Mouse (Mus musculus) gastrocnemius, postnatal 14 days (tissue): Measurements from ENCODE around the gene Kmt2c. TPM values are rescaled to one million over a fixed set of nuclear protein-coding genes. Genes with fewer than 3 reads are reported as not detected.
"Not testable (repeated sequence)": the region's sequence is repeated elsewhere in the genome, so short reads cannot be mapped to it uniquely, and the experiment has no call there.

Experiments used
- DNase-seq: peaks from one replicate; pipeline ENCODE4 v3.0.0; 2021; ENCODE audit warnings: mixed read lengths
- intact Hi-C: fragments of 180-260 bp; cut with DNase I; formaldehyde crosslinking; loops from one replicate; pipeline ENCODE4 v1.15.1; 2025; ENCODE audit warnings: low total_unique reads
- total RNA-seq, 2 experiments: library from RNA; stranded (reverse); gene quantifications; 2 replicates each; pipeline ENCODE4 v1.2.3; 2021

The Kmt2c gene
- total RNA-seq, 2 experiments from 2014 or later, result 24.9 to 27.6 TPM

- intact Hi-C loops, result no loop called here
- DNase-seq, result no peak
Observed at GRCm38 (mm10) chr5:25252825-25253544, 245.6 kb downstream of the Kmt2c start.

GRCm38 (mm10) chr5:25252423-25252822 lies 246.2 kb downstream of the Kmt2c start:
- no peak for DNase-seq

GRCm38 (mm10) chr5:25247036-25247435 lies 251.5 kb downstream of the Kmt2c start:
- DNase-seq, result no peak
- intact Hi-C loops, result no loop called here

More at GRCm38 (mm10) chr5:25252423-25252822, 246.2 kb downstream of the Kmt2c start:
- intact Hi-C loops, result no loop called here

GRCm38 (mm10) chr5:25246473-25246865 lies 252.1 kb downstream of the Kmt2c start:
- intact Hi-C loops, result no loop called here
- no peak for DNase-seq

- intact Hi-C loops, result no loop called here
Observed at GRCm38 (mm10) chr5:25245806-25246472, 252.6 kb downstream of the Kmt2c start.

GRCm38 (mm10) chr5:25243101-25243500 lies 255.5 kb downstream of the Kmt2c start:
- DNase-seq, result no peak
- intact Hi-C loops, result no loop called here

More at GRCm38 (mm10) chr5:25245806-25246472, 252.6 kb downstream of the Kmt2c start:
- DNase-seq, result no peak

GRCm38 (mm10) chr5:25224377-25224776 lies 274.2 kb downstream of the Kmt2c start:
- intact Hi-C loops, result not testable (repeated sequence)

GRCm38 (mm10) chr5:25222752-25223702 lies 275.6 kb downstream of the Kmt2c start, which contains the start of gene E130116L18Rik:
Gene E130116L18Rik, minus strand, starts transcription at chr5:25223153.
- intact Hi-C loops, result no loop called here
- peak; percentile 86 for DNase-seq

More at GRCm38 (mm10) chr5:25224377-25224776, 274.2 kb downstream of the Kmt2c start:
- not testable (repeated sequence) for DNase-seq

Other genes with a start within 250 kb of the Kmt2c start
- gene Cct8l1, start 17.3 kb upstream of the Kmt2c start, total RNA-seq, result not detected
- gene Xrcc2, start 207.0 kb upstream of the Kmt2c start, total RNA-seq, result 1 to 10 TPM; 1.6 to 1.8 TPM